Mouse (Mus musculus) kidney, embryonic 14.5 days (tissue): ENCODE measurements around the gene Cdc73. TPM values are rescaled to one million over a fixed set of nuclear protein-coding genes. Genes with fewer than 3 reads are reported as not detected.

Experiments
- ATAC-seq: fragments of 200-750 bp; cut with Nextera tagmentation; 2 replicates; pipeline ENCODE4 v1.8.0; 2017; ENCODE audit warnings: moderate number of reproducible peaks, mild to moderate bottlenecking, moderate TSS enrichment, moderate library complexity; ENCODE audit not compliant: low FRiP score, low TSS enrichment
- H3K27ac ChIP-seq: fragments of 300-500 bp; sonication (generic); 2 replicates; pipeline ENCODE4 v1.5.1; 2014; ENCODE audit warnings: low read depth, mild to moderate bottlenecking, low read length, moderate library complexity, mixed read lengths
- H3K27me3 ChIP-seq: fragments of 300-500 bp; sonication (generic); 2 replicates; pipeline ENCODE4 v1.6.1; 2014; ENCODE audit warnings: mild to moderate bottlenecking, low read length; ENCODE audit not compliant: control insufficient read depth, insufficient read depth
- H3K36me3 ChIP-seq: fragments of 300-500 bp; sonication (generic); 2 replicates; pipeline ENCODE4 v1.6.1; 2014; ENCODE audit warnings: low read length, mixed read lengths; ENCODE audit not compliant: control insufficient read depth, insufficient read depth
- H3K4me1 ChIP-seq: fragments of 300-500 bp; sonication (generic); 2 replicates; pipeline ENCODE4 v1.6.1; 2014; ENCODE audit warnings: low read length, mixed read lengths; ENCODE audit not compliant: control insufficient read depth, insufficient read depth
- H3K4me2 ChIP-seq: fragments of 300-500 bp; sonication (generic); replicated peaks from 2 replicates; pipeline ENCODE4 v1.6.1; 2014; ENCODE audit warnings: low read depth, mild to moderate bottlenecking, low read length
- H3K4me3 ChIP-seq: fragments of 300-500 bp; sonication (generic); 2 replicates; pipeline ENCODE4 v1.5.1; 2014; ENCODE audit warnings: mild to moderate bottlenecking, low read length
- H3K9ac ChIP-seq: fragments of 300-500 bp; sonication (generic); 2 replicates; pipeline ENCODE4 v1.6.1; 2014; ENCODE audit warnings: low read depth, mild to moderate bottlenecking, low read length, moderate library complexity
- H3K9me3 ChIP-seq: fragments of 300-500 bp; sonication (generic); 2 replicates; pipeline ENCODE4 v1.6.1; 2016; ENCODE audit warnings: low read length; ENCODE audit not compliant: control insufficient read depth
- WGBS: fragments of 180-500 bp; shearing (Covaris S2); extraction: QIAGEN DNeasy Blood & Tissue Kit; methylation state at CpG from one replicate; pipeline ENCODE4 v1.1.7; 2014; 5-methylcytosine and 5-hydroxymethylcytosine counted together
- polyA plus RNA-seq: library from polyadenylated mRNA; unstranded; fragments of >200 nt; fragmentation: Nextera tagmentation; extraction: Ambion mirVana; gene quantifications from 2 replicates; pipeline ENCODE4 v1.2.1, GENCODE M21; 2014

Cdc73 gene
- polyA plus RNA-seq, 1 experiment from 2014 or later, result 28.7 TPM

GRCm38 (mm10) chr1:143646219-143646618 lies 56.5 kb downstream of the Cdc73 start:
- no peak overlapping the region for H3K9ac ChIP-seq
- H3K27ac ChIP-seq, result no peak overlapping the region
- H3K9me3 ChIP-seq, result no peaks in the 10 kb centered on the region
- ATAC-seq, result no peak
- peaks cover 8% of the 10 kb centered on the region; the same call in 1 of the 2 replicates for H3K36me3 ChIP-seq
- no peaks in the 10 kb centered on the region for H3K4me1 ChIP-seq
- no peak overlapping the region for H3K4me2 ChIP-seq
- 92% methylated on average over 4 of the region's 4 CpGs for WGBS
- no peak overlapping the region for H3K4me3 ChIP-seq
- no peaks in the 10 kb centered on the region for H3K27me3 ChIP-seq

- Histone ChIP-seq H3K4me2 (no peak overlapping the region), H3K27me3 (no peaks in the 10 kb centered on the region), H3K27ac (no peak overlapping the region), H3K9me3 (no peaks in the 10 kb centered on the region), H3K4me1 (no peaks in the 10 kb centered on the region), H3K36me3 (peaks cover 6% of the 10 kb centered on the region; the same call in 1 of the 2 replicates), H3K4me3 (no peak overlapping the region), H3K9ac (no peak overlapping the region)
- no peak for ATAC-seq
- 76% methylated on average over 4 of the region's 4 CpGs for WGBS
These were observed 57.3 kb downstream of the Cdc73 start for GRCm38 (mm10) chr1:143645386-143645785.

- no peak overlapping the region for H3K4me2 ChIP-seq
- 98% methylated on average over 2 of the region's 2 CpGs for WGBS
These were observed 58.5 kb downstream of the Cdc73 start for GRCm38 (mm10) chr1:143644221-143644620.

GRCm38 (mm10) chr1:143640650-143641407 lies 61.9 kb downstream of the Cdc73 start, which contains the start of gene B3galt2:
Gene B3galt2, plus strand, starts transcription at chr1:143640664.
- H3K27me3 ChIP-seq, result no peaks in the 10 kb centered on the region
- H3K4me2 ChIP-seq, result no peak within 1 kb of the TSS
- peaks cover under 1% of the 10 kb centered on the region; the same call in 1 of the 2 replicates for H3K36me3 ChIP-seq
- no peaks in the 10 kb centered on the region for H3K4me1 ChIP-seq
- WGBS, result 68% methylated on average over 15 of the region's 15 CpGs
- no peaks in the 10 kb centered on the region for H3K9me3 ChIP-seq
- H3K4me3 ChIP-seq, result no peak within 1 kb of the TSS
- peak within 1 kb of the TSS; percentile 32; the same call in 1 of the 2 replicates for H3K9ac ChIP-seq
- H3K27ac ChIP-seq, result no peak within 1 kb of the TSS
- no peak for ATAC-seq

More at GRCm38 (mm10) chr1:143644221-143644620, 58.5 kb downstream of the Cdc73 start:
- no peaks in the 10 kb centered on the region for H3K9me3 ChIP-seq
- H3K36me3 ChIP-seq, result peaks cover 5% of the 10 kb centered on the region; the same call in 1 of the 2 replicates
- no peak overlapping the region for H3K4me3 ChIP-seq
- no peaks in the 10 kb centered on the region for H3K27me3 ChIP-seq
- no peaks in the 10 kb centered on the region for H3K4me1 ChIP-seq
- no peak overlapping the region for H3K27ac ChIP-seq
- ATAC-seq, result 0 out of 2 replicates have a peak, but pooled peaks have one; percentile 39
- no peak overlapping the region for H3K9ac ChIP-seq

DNA sequence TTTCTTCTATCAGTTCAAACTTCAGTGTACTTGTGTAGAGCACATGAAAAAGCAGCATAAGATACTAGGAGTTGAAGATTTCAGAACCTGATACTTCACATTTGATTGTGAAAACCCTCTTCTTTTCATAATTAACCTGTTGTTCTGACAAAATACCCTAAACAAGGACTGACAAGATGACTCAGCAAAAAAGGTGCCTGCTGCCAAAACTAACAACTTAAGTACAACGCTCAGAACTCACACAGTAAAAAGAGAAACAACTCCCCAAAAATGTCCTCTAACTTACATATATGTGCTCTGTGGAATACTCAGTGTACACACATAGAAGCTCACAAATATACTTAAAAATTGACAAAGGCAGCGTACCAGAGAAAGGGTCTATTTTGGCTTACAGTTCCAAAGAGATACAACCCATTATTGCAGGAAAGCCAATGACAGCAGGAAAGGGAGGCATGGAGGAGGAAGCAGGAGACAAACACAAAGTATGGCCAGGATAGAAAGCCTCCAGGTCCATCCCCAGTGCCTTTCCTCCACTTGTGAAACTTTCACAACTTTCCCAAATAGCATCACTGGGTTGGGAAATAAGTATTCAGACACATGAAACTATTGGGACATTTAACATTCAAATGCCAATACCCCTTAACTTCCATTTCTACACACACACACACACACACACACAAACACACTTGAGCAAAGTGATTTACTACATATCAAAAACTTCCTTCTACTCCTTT lies 69.7 kb downstream of the Cdc73 start:
- Histone ChIP-seq H3K27ac (no peak overlapping the region), H3K9ac (no peak overlapping the region), H3K4me1 (no peaks in the 10 kb centered on the region), H3K27me3 (no peaks in the 10 kb centered on the region), H3K4me3 (no peak overlapping the region), H3K36me3 (no peaks in the 10 kb centered on the region), H3K9me3 (no peaks in the 10 kb centered on the region), H3K4me2 (no peak overlapping the region)
- 78% methylated on average over 2 of the region's 2 CpGs for WGBS
- no peak for ATAC-seq

DNA sequence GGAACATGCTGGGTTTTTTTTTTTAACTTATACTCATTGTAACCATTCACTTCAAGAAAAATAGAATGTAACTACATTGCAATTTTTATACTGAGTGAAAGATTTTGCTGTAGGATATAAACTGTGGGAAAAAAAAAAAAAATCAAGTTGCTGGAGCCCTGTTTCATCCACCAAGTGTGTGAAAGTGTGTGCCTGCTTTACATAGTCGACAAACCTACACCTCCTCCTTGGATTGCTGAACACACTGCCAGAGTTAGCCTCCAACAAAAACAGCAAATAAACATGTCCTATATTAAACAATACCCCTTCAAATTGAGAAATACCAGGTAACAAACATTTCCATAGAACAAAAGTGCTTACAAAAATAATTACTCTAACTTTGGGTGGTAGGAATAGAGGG lies 70.3 kb downstream of the Cdc73 start:
- ATAC-seq, result no peak
- Histone ChIP-seq H3K4me3 (no peak overlapping the region), H3K27ac (no peak overlapping the region), H3K9me3 (no peaks in the 10 kb centered on the region), H3K4me2 (no peak overlapping the region), H3K27me3 (no peaks in the 10 kb centered on the region), H3K4me1 (no peaks in the 10 kb centered on the region), H3K9ac (no peak overlapping the region), H3K36me3 (no peaks in the 10 kb centered on the region)
- WGBS, result 77% methylated on average over 1 of the region's 1 CpGs

- 66% methylated on average over 7 of the region's 7 CpGs for WGBS
- no peaks in the 10 kb centered on the region for H3K4me1 ChIP-seq
- H3K4me3 ChIP-seq, result no peak overlapping the region
These were observed 71.4 kb downstream of the Cdc73 start for GRCm38 (mm10) chr1:143631337-143631736.

GRCm38 (mm10) chr1:143622634-143623033 lies 80.1 kb downstream of the Cdc73 start:
- H3K9ac ChIP-seq, result no peak overlapping the region
- H3K27me3 ChIP-seq, result no peaks in the 10 kb centered on the region
- no peak overlapping the region for H3K27ac ChIP-seq
- no peak overlapping the region for H3K4me2 ChIP-seq
- 100% methylated on average over 1 of the region's 1 CpGs for WGBS
- H3K4me3 ChIP-seq, result no peak overlapping the region
- peaks cover 21% of the 10 kb centered on the region for H3K36me3 ChIP-seq
- H3K4me1 ChIP-seq, result no peaks in the 10 kb centered on the region
- no peak for ATAC-seq
- H3K9me3 ChIP-seq, result no peaks in the 10 kb centered on the region

More at GRCm38 (mm10) chr1:143631337-143631736, 71.4 kb downstream of the Cdc73 start:
- no peaks in the 10 kb centered on the region for H3K27me3 ChIP-seq
- H3K9ac ChIP-seq, result no peak overlapping the region
- peaks cover 5% of the 10 kb centered on the region for H3K36me3 ChIP-seq
- no peak for ATAC-seq
- H3K9me3 ChIP-seq, result no peaks in the 10 kb centered on the region
- H3K27ac ChIP-seq, result no peak overlapping the region
- H3K4me2 ChIP-seq, result no peak overlapping the region

DNA sequence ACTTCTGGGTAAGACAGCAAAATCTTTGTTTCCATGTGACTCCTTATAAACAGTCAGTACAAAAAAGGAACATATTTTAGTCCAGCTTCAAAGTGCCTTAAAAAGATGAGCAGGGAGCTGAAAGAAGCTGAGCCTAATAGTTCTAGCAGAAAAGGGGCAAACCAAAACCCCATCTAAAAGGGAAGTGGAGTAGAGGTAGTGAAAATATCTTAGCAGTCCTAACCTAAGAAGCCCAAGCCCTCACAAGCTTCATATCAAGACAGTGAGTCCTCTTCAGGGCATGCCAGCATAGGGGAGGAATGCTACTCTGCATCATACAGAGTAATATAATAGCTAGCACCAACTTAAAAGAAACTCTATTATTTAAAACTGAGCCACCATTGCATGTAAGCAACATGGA lies 80.8 kb downstream of the Cdc73 start:
- Histone ChIP-seq H3K4me2 (no peak overlapping the region), H3K36me3 (peaks cover 24% of the 10 kb centered on the region), H3K9ac (no peak overlapping the region), H3K4me1 (no peaks in the 10 kb centered on the region), H3K27ac (no peak overlapping the region), H3K9me3 (no peaks in the 10 kb centered on the region), H3K4me3 (no peak overlapping the region), H3K27me3 (no peaks in the 10 kb centered on the region)
- ATAC-seq, result no peak
